Mouse (Mus musculus): Measurements from ENCODE around the gene Lsm14a. TPM values are rescaled to one million over a fixed set of nuclear protein-coding genes. Genes with fewer than 3 reads are reported as not detected.

The Lsm14a gene
- total and polyA plus RNA-seq, 3 experiments: 53.7 to 193 (median 90.0) TPM

GRCm38 (mm10) chr7:34313443-34313875 is 79.7 kb downstream of the Lsm14a start, which contains the start of gene 4931406P16Rik:
4931406P16Rik (minus strand) TSS chr7:34313551.
- Histone ChIP-seq H3K4me1 (ENCODE audit: control insufficient read depth in 1 of 2, insufficient read depth in 2 of 2) (peaks cover 0 to 11% of the 10 kb centered on the region in 2 experiments; a peak in 3 of 4 replicates), H3K9me3 (replicated peaks; ENCODE audit: low read length) (no peaks in the 10 kb centered on the region), H3K27me3 (replicated peaks) (no peaks in the 10 kb centered on the region), H3K4me2 (ENCODE audit: insufficient read depth, low read depth, poor library complexity, severe bottlenecking) (peak within 1 kb of the TSS; percentile 100), H3K4me3 (replicated peaks in 1 of 3; ENCODE audit: low read depth in 2 of 3, low read length in 2 of 3, poor library complexity in 1 of 3) (peak within 1 kb of the TSS; percentile 65 to 92 (median 83)), H3K36me3 (replicated peaks in 1 of 2; ENCODE audit: control insufficient read depth in 1 of 2, insufficient read depth in 1 of 2, low read length in 1 of 2) (peaks cover 0 to 1% of the 10 kb centered on the region in 2 experiments), H3K9ac (ENCODE audit: insufficient read depth, low read depth) (peak within 1 kb of the TSS; percentile 88), H3K79me2 (replicated peaks; ENCODE audit: control insufficient read depth, extremely low read depth, insufficient read depth, poor library complexity, severe bottlenecking) (0 out of 2 replicates have a peak, but pooled peaks cover 4% of the 10 kb centered on the region), H3K27ac (ENCODE audit: insufficient read depth, low read depth) (no peak within 1 kb of the TSS)
- TF ChIP-seq ZMIZ1 (IDR thresholded peaks at IDR 0.05; ENCODE audit: low read depth, low read length) (0 out of 2 replicates have a peak, but pooled peaks have one; percentile 53), MXI1 (IDR thresholded peaks at IDR 0.05; ENCODE audit: low read depth, low read length) (peak; percentile 80), POLR2AphosphoS2 (IDR thresholded peaks at IDR 0.05; ENCODE audit: low read depth, low read length) (no peak), HCFC1 (IDR thresholded peaks at IDR 0.05; ENCODE audit: low read depth, low read length) (peak; percentile 69), JUND (conservative IDR thresholded peaks at IDR 0.05; ENCODE audit: low read depth, low read length) (no peak), BHLHE40 (IDR thresholded peaks at IDR 0.05; ENCODE audit: low read depth, low read length) (peak; percentile 55; the same call in 1 of the 2 replicates), ELF1 (IDR thresholded peaks at IDR 0.05; ENCODE audit: low read depth, low read length) (peak; percentile 58), IRF4 (IDR thresholded peaks at IDR 0.05; ENCODE audit: low read depth, low read length) (0 out of 2 replicates have a peak, but pooled peaks have one; percentile 37), NELFE (IDR thresholded peaks at IDR 0.05; ENCODE audit: low read depth, low read length) (peak; percentile 62; the same call in 1 of the 2 replicates), TCF12 (IDR thresholded peaks at IDR 0.05; ENCODE audit: low read depth, low read length) (peak; percentile 51; the same call in 1 of the 2 replicates), PAX5 (IDR thresholded peaks at IDR 0.05; ENCODE audit: low read length) (no peak), E2F4 (IDR thresholded peaks at IDR 0.05; ENCODE audit: insufficient replicate concordance, low read depth, low read length) (no peak), SIN3A (IDR thresholded peaks at IDR 0.05; ENCODE audit: low read length) (peak; percentile 63; the same call in 1 of the 2 replicates), POLR2A (IDR thresholded peaks at IDR 0.05; ENCODE audit: low read depth, low read length) (peak; percentile 81), MAZ (IDR thresholded peaks at IDR 0.05; ENCODE audit: low read depth, low read length) (peak; percentile 79; the same call in 1 of the 2 replicates), MAX (IDR thresholded peaks at IDR 0.05; ENCODE audit: low read length) (peak; percentile 46)
- DNase-seq (ENCODE audit: extremely low read depth): peak; percentile 60
- in situ Hi-C loops (cut with MboI; ENCODE audit: low pct_ligation_motif_present, low pct_unique_long_range_greater_than_20kb, low sequenced_read_pairs) (no loop called here), dilution Hi-C loops (cut with MboI; ENCODE audit: extremely low pct_ligation_motif_present, extremely low pct_unique_long_range_greater_than_20kb, low sequenced_read_pairs) (no loop called here)

- dilution Hi-C loops (cut with MboI; ENCODE audit: extremely low pct_ligation_motif_present, extremely low pct_unique_long_range_greater_than_20kb, low sequenced_read_pairs): no loop called here
Measured at GRCm38 (mm10) chr7:34312786-34313442, 80.2 kb downstream of the Lsm14a start.

More at GRCm38 (mm10) chr7:34312786-34313442, 80.2 kb downstream of the Lsm14a start:
- no peaks in the 10 kb centered on the region for H3K9me3 ChIP-seq (replicated peaks; ENCODE audit: low read length)
- in situ Hi-C loops (cut with MboI; ENCODE audit: low pct_ligation_motif_present, low pct_unique_long_range_greater_than_20kb, low sequenced_read_pairs): no loop called here
- H3K79me2 ChIP-seq (replicated peaks; ENCODE audit: control insufficient read depth, extremely low read depth, insufficient read depth, poor library complexity, severe bottlenecking): 0 out of 2 replicates have a peak, but pooled peaks cover 4% of the 10 kb centered on the region
- TF ChIP-seq PAX5 (IDR thresholded peaks at IDR 0.05; ENCODE audit: low read length) (no peak), SMC3 (IDR thresholded peaks at IDR 0.05; ENCODE audit: low read depth, low read length) (no peak), UBTF (IDR thresholded peaks at IDR 0.05; ENCODE audit: low read depth, low read length) (peak; percentile 66; the same call in 1 of the 2 replicates), KAT2A (IDR thresholded peaks at IDR 0.05; ENCODE audit: insufficient replicate concordance, low read length) (0 out of 2 replicates have a peak, but pooled peaks have one; percentile 12)
- peaks cover 0 to 11% of the 10 kb centered on the region in 2 experiments; a peak in 3 of 4 replicates for H3K4me1 ChIP-seq (ENCODE audit: control insufficient read depth in 1 of 2, insufficient read depth in 2 of 2)
- H3K4me2 ChIP-seq (ENCODE audit: insufficient read depth, low read depth, poor library complexity, severe bottlenecking): peak overlapping the region; percentile 71; the same call in 1 of the 2 replicates
- no peaks in the 10 kb centered on the region for H3K27me3 ChIP-seq (replicated peaks)
- H3K9ac ChIP-seq (ENCODE audit: insufficient read depth, low read depth): peak overlapping the region; percentile 88
- H3K36me3 ChIP-seq (replicated peaks in 1 of 2; ENCODE audit: control insufficient read depth in 1 of 2, insufficient read depth in 1 of 2, low read length in 1 of 2): peaks cover 0 to 1% of the 10 kb centered on the region in 2 experiments
- no peak for DNase-seq (ENCODE audit: extremely low read depth)
- H3K4me3 ChIP-seq (replicated peaks in 1 of 3; ENCODE audit: low read depth in 2 of 3, low read length in 2 of 3, poor library complexity in 1 of 3): peak overlapping the region; percentile 65 to 92 (median 83)
- no peak overlapping the region for H3K27ac ChIP-seq (ENCODE audit: insufficient read depth, low read depth)

Data from CH12.LX (cell line).